Mouse (Mus musculus): ENCODE measurements at regions not wholly inside any gene's neighbourhood (a gene's known extent, or its start where the extent isn't known, plus 50 kb on each side); places are given as distances from the start of the nearest gene placed in this dataset.

GRCm38 (mm10) chr14:56313969-56314368, 50.9 kb upstream of the Atp12a start:
- Histone ChIP-seq H3K4me3 (no peak overlapping the region), H3K27me3 (ENCODE audit: insufficient read depth, poor library complexity, severe bottlenecking) (no peaks in the 10 kb centered on the region), H3K36me3 (no peaks in the 10 kb centered on the region), H3K27ac (no peak overlapping the region), H3K9me3 (no peaks in the 10 kb centered on the region), H3K4me1 (replicated peaks) (0 out of 2 replicates have a peak, but pooled peaks cover 7% of the 10 kb centered on the region)
- WGBS, result 91% methylated on average over 9 of the region's 9 CpGs
- DNase-seq (ENCODE audit: low spot score), result no peak

GRCm38 (mm10) chr14:56314459-56314858, 50.4 kb upstream of the Atp12a start:
- Histone ChIP-seq H3K27me3 (ENCODE audit: insufficient read depth, poor library complexity, severe bottlenecking) (no peaks in the 10 kb centered on the region), H3K4me1 (replicated peaks) (0 out of 2 replicates have a peak, but pooled peaks cover 7% of the 10 kb centered on the region), H3K36me3 (no peaks in the 10 kb centered on the region), H3K4me3 (no peak overlapping the region), H3K9me3 (no peaks in the 10 kb centered on the region), H3K27ac (no peak overlapping the region)
- WGBS, result 31% methylated on average over 7 of the region's 7 CpGs
- peak; percentile 36 for DNase-seq (ENCODE audit: low spot score)
